Mouse (Mus musculus): ENCODE results near the gene Fam178b.
A peak's percentile ranks its signal among the peaks of the same experiment; 100 is the strongest.
"Not testable (repeated sequence)": the region's sequence is repeated elsewhere in the genome, so short reads cannot be mapped to it uniquely, and the experiment has no call there.

Gene Fam178b

GRCm38 (mm10) chr1:36672648-36673350 is 10.2 kb downstream of the Fam178b start:
- no peak for DNase-seq (ENCODE audit: low spot score)

DNA sequence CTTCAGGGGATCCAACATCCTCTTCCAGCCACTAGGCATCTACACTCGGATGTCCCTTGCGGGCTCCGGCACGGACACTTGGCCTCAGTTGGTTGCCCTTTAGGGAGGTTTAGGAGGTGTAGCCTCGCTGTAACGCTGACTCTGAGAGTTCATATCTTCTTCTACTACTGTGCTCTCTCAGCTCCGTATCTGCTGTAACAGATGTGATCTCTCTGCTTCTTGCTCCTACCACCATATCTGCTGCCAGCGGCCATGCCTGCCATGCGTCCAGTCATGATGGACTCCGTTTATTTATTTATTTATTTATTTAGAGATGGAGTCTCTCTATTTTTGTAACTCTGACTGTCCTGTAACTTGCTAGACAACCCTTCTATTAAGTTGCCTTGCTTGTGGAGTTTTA is 11.7 kb downstream of the Fam178b start:
- no peak for DNase-seq (ENCODE audit: low spot score)

DNA sequence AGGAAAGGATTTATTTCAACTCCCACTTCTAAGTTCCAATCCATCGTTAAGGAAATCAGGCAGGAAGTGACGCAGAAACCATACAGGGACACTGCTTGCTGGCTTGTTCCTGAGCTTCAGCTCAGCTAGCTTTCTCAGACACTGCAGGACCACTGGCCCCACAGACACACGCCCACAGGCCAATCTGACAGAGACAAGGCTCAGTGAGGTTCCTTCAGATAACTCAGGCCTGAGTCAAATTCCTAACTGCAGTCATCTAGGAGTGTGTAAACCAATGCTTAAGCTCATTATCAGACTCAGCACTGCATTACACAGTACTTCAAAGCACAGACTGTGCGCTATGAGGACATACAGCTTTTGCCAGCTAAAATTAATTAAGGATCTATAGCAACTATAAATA is 12.7 kb downstream of the Fam178b start:
- no peak for DNase-seq (ENCODE audit: low spot score)

DNA sequence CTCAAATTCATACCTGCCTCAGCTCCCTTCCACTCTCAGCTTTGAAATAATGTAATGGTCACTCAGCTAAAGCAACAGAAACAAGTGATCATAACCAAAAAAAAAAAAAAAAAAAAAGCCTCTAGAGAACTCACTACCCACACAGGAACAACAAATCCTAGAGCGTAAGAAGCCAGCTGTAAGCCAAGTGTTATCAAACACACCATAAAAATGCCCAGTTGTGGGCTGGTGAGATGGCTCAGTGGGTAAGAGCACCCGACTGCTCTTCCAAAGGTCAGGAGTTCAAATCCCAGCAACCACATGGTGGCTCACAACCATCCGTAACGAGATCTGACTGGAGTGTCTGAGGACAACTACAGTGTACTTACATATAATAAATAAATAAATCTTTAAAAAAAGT is 15.0 kb downstream of the Fam178b start:
- not testable (repeated sequence) for DNase-seq (ENCODE audit: low spot score)

GRCm38 (mm10) chr1:36665934-36666333 is 17.0 kb downstream of the Fam178b start:
- no peak for DNase-seq (ENCODE audit: low spot score)

GRCm38 (mm10) chr1:36665165-36665723 is 17.7 kb downstream of the Fam178b start:
- DNase-seq (ENCODE audit: low spot score), result peak; percentile 61

- no peak for DNase-seq (ENCODE audit: low spot score)
These were observed 18.5 kb downstream of the Fam178b start for GRCm38 (mm10) chr1:36664457-36664856.

GRCm38 (mm10) chr1:36658621-36659399 is 24.2 kb downstream of the Fam178b start:
- no peak for DNase-seq (ENCODE audit: low spot score)

GRCm38 (mm10) chr1:36657658-36658415 is 25.1 kb downstream of the Fam178b start:
- no peak for DNase-seq (ENCODE audit: low spot score)

DNA sequence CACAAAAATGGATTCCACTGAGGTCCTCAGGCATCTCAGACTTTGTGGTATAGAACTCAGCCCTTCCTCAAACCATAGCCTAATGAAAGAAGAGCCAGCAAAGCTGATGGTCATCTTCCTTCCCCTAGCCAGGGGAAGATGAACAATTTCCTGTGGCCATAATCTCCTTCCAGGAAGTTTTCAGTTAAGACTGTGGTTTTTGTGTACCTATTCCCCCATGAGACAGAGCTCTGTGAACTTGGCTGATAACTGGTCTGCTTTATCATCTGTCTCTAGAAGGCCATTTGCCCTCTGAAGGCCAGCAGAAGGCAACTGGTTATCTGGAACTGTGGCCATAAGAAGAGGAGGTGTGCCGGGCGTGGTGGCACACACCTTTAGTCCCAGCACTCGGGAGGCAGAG is 26.8 kb downstream of the Fam178b start:
- no peak for DNase-seq (ENCODE audit: low spot score)

- no peak for DNase-seq (ENCODE audit: low spot score)
These were observed 27.9 kb downstream of the Fam178b start for GRCm38 (mm10) chr1:36655039-36655438.

- no peak for DNase-seq (ENCODE audit: low spot score)
These were observed 35.4 kb downstream of the Fam178b start for GRCm38 (mm10) chr1:36647631-36648030.

DNA sequence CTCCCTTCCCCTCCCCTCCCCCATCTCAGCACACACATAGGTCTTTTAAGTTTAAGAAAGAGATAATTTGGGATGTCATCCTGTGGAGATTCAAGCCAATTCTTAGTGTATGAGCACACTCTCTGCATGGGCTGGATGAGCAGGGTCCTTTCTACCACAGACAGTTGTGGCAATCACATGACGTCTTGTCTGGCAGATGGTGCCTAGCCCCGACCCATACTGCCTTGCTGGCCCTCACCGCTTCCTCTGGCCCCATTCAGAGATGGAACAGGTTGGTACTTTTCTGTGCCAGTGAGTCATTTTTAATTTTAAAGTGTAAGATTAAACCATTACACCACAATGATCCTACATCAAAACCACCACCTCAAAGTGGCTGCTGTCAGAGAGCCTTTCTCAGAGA is 36.7 kb downstream of the Fam178b start:
- DNase-seq (ENCODE audit: low spot score), result no peak

GRCm38 (mm10) chr1:36644615-36645007 is 38.4 kb downstream of the Fam178b start:
- no peak for DNase-seq (ENCODE audit: low spot score)

DNA sequence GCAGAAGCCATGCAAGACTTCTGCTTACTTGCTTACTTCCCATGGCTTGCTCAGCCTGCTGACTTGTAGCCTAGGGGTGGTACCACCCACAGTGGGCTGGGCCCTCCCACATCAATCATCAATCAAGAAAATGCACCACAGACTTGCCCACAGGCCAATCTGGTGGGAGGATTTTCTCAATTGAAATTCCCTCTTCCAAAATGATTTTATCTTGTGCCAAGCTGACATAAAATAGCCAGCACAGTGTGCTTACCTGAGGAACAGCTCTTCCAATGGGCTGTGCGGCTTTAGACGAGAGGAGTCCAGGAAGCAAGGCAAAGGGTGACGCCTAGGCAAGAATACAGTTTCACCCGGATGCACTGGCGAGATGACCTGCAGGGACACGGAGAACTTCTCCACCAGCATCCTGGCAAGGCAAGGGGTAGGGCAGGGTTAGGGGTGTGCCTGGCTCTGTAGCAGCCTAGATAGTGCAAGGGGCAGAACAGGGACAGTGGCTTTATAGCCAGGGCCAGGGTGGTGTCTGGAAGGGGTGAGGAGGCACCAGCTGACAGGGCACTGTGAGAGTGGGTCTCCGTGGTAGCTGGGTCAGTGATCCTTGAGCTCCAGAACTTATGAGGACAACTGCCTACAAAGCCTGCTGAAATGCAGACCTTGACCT is 38.9 kb downstream of the Fam178b start:
- no peak for DNase-seq (ENCODE audit: low spot score)

DNA sequence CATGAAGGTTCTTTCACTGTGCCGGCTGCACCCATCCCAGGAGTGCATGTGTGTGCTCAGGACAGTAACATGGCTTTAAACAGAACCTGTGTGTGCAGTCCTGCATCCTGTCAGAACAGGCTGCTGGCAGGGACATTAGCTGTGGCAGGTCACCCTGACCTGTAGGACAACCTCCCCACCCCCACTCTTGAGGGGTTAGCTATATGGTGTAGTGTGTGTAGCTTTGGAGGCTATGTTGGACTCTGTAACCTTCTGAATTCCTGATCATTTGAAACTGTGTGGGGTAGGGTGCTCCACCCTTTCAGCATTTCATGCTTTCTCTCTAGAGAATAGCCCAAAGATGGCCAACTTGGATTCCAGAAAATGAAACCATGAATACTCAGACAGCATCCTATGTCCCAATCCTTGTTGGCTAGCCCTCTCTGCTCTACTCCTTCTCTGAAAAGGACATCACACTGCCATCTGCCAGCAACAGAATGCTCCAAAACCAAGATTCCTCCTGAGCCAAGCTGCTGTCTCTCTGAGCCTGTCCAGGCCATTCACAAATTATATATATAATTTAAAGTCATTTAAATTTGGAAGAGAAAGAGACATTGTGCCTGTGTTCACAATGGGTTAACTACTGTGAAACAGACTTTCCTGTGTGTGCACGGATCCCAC is 47.0 kb downstream of the Fam178b start:
- no peak for DNase-seq (ENCODE audit: low spot score)

- DNase-seq (ENCODE audit: low spot score), result peak; percentile 86
These were observed 48.0 kb downstream of the Fam178b start for GRCm38 (mm10) chr1:36634940-36635339.

DNA sequence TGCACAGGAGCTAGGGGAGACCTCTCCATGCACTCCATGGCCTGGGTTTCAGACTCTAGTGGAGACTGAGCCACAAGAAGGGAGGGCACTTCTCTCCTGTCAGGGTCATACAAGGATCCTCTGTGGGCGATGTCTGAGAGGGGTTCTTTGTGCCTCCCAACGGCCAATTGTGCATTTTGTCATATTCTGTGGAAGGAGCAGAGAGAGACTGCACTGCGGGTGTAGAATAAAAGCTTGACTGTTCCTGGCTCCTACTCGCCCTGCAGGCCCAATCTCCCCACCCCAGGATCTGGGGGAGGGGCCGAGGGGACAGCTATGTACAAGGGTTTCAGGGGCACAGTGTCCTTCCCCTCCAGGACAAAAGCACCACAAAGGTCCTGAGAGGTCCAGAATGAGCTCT is 49.1 kb downstream of the Fam178b start:
- DNase-seq (ENCODE audit: low spot score), result no peak

- DNase-seq (ENCODE audit: low spot score), result no peak
These were observed 50.1 kb downstream of the Fam178b start for GRCm38 (mm10) chr1:36632846-36633245.

DNA sequence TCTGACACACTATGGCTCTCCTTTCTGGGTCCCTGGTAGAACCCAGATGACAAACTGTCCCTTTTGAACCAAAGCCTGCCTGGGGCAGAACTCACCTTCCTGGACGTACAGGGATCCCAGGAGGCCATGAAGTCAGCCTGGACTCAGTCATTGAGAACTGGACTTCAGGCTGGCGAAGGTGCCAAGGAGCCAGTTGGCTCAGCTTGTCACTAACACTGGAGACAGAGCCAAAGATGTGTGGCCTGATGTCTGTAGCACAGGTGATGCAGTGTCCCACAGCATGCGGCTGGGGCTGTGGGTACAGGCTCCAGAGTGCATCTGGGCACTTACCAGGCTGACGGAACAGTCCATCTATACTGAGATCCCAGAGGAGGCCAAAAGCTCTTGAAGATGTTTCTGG is 50.9 kb downstream of the Fam178b start:
- no peak for DNase-seq (ENCODE audit: low spot score)

DNA sequence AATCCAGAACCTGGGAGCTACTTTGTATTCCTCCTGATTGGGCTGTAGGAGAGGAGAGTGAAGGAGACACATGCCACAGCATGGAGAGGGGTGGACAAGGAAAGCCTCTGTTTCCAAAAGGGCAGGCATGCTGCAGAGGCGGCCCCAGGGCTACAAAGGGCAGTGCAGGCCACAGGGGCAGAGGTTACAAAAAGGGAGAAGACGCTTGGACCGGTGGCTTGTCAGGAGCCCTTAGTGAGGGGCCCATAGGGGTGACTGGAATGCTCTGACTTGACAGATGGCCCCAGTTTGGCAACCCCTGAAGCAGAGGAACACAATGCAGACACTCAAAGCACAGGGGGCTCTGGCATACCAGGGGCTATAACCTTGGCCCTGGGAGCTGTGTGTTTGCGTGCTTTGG is 51.6 kb downstream of the Fam178b start:
- peak; percentile 56 for DNase-seq (ENCODE audit: low spot score)
